Mouse (Mus musculus) stomach, postnatal 0 days (tissue): ENCODE data around the gene Uqcrq.
A peak's percentile ranks its signal among the peaks of the same experiment; 100 is the strongest.

Experiments used
- CTCF ChIP-seq: IDR thresholded peaks from 2 replicates; pipeline ENCODE4 v1.5.1; 2016; ENCODE audit warnings: antibody characterized with exemption, low read depth, mild to moderate bottlenecking, moderate library complexity
- EP300 ChIP-seq: optimal IDR thresholded peaks from 2 replicates; pipeline ENCODE3; 2016; ENCODE audit warnings: antibody characterized with exemption

DNA sequence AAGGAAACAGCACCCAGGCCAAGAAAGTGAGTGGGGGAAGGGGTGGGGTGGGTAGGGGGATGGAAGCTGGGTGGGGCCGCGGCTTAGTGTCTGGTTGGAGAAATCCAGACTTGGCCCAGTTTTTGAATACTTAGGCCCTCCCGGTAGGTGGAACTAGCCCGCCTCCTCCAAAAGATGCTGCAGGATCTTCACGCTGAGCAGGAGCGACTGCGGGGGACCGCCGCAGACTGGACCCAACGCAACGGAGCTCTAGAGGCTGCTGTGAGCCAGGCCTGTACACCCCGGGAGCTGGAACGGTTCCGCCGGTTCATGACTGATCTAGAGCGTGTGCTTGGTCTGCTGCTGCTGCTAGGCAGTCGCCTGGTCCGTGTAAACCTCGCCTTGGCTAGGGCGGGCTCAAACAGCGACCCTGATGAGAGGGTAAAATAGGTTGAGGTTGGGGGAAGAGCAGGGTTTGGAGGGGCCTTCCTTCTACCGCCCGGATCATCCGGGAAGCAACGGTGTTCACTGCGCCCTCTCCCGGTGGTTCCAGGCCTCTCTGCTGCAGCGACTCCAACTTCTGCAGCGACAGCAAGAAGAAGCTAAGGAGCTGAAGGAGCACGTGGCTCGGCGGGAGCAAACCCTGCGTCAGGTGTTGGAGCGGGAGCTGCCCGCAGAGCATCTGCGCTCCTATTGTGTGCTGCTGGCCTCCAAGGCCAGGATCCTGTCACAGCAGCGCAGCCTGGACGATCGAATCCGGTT, 35.8 kb upstream of the Uqcrq start:
- TF ChIP-seq CTCF (peak; percentile 89), EP300 (no peak)
